Mouse (Mus musculus) myocyte (in vitro differentiated cells): ENCODE results near the gene Bmp2k. TPM values are rescaled to one million over a fixed set of nuclear protein-coding genes. Genes with fewer than 3 reads are reported as not detected.

Experiments used
- H3K27me3 ChIP-seq: one replicate; pipeline ENCODE4 v1.6.1; 2011; ENCODE audit not compliant: control insufficient read depth, insufficient read depth, insufficient read length
- H3K36me3 ChIP-seq: one replicate; pipeline ENCODE4 v1.6.1; 2011; ENCODE audit not compliant: control insufficient read depth, insufficient read depth
- H3K4me2 ChIP-seq: one replicate; pipeline ENCODE4 v1.6.1; 2011; ENCODE audit warnings: low read depth, control low read depth
- H3K4me3 ChIP-seq: one replicate; pipeline ENCODE4 v1.5.1; 2011; ENCODE audit warnings: mild to moderate bottlenecking, control low read depth, moderate library complexity
- H3K79me2 ChIP-seq: one replicate; pipeline ENCODE4 v1.6.1; 2011; ENCODE audit not compliant: control insufficient read depth, insufficient read depth
- H3ac ChIP-seq: one replicate; pipeline ENCODE4 v1.6.1; 2011; ENCODE audit not compliant: control insufficient read depth, insufficient read length
- CEBPB ChIP-seq: IDR thresholded peaks from 2 replicates; pipeline ENCODE4 v1.6.1; 2011; ENCODE audit warnings: mild to moderate bottlenecking, moderate library complexity; ENCODE audit not compliant: poor library complexity, insufficient read depth, severe bottlenecking
- E2F4 ChIP-seq: IDR thresholded peaks from one replicate; pipeline ENCODE4 v1.6.1; 2011; ENCODE audit warnings: mild to moderate bottlenecking, control low read depth, moderate library complexity; ENCODE audit not compliant: insufficient read depth
- MAX ChIP-seq: IDR thresholded peaks from one replicate; pipeline ENCODE4 v1.6.1; 2011; ENCODE audit warnings: low read depth, mild to moderate bottlenecking, control low read depth
- MYOD1 ChIP-seq, 3 experiments: IDR thresholded peaks; one replicate each; pipeline ENCODE4 v1.6.1; 2011; ENCODE audit warnings: control low read depth in 2 of 3, low read depth in 2 of 3, mild to moderate bottlenecking in 2 of 3, moderate library complexity in 1 of 3; ENCODE audit not compliant: insufficient read length in 2 of 3, control insufficient read depth in 1 of 3
- MYOG ChIP-seq, 3 experiments: IDR thresholded peaks; one replicate each; pipeline ENCODE4 v1.6.1; 2011; ENCODE audit warnings: control low read depth in 2 of 3, low read depth in 2 of 3, mild to moderate bottlenecking in 2 of 3; ENCODE audit not compliant: insufficient read length in 2 of 3, control insufficient read depth in 1 of 3, insufficient read depth in 1 of 3
- POLR2A ChIP-seq: IDR thresholded peaks from one replicate; pipeline ENCODE4 v1.6.1; 2011; ENCODE audit warnings: low read depth, mild to moderate bottlenecking, control low read depth, moderate library complexity; ENCODE audit not compliant: insufficient read length
- POLR2AphosphoS2 ChIP-seq: IDR thresholded peaks from one replicate; pipeline ENCODE4 v1.6.1; 2011; ENCODE audit warnings: low read depth, control low read depth; ENCODE audit not compliant: insufficient read length
- REST ChIP-seq: IDR thresholded peaks from one replicate; pipeline ENCODE4 v1.6.1; 2011; ENCODE audit warnings: mild to moderate bottlenecking, control low read depth, moderate library complexity; ENCODE audit not compliant: insufficient read depth, insufficient read length
- SRF ChIP-seq: IDR thresholded peaks from one replicate; pipeline ENCODE4 v1.6.1; 2011; ENCODE audit warnings: low read depth; ENCODE audit not compliant: control insufficient read depth, insufficient read length
- TCF12 ChIP-seq: IDR thresholded peaks from one replicate; pipeline ENCODE4 v1.6.1; 2011; ENCODE audit warnings: mild to moderate bottlenecking, control low read depth; ENCODE audit not compliant: poor library complexity, insufficient read depth, severe bottlenecking
- TCF3 ChIP-seq: IDR thresholded peaks from one replicate; pipeline ENCODE4 v1.6.1; 2011; ENCODE audit warnings: low read depth, control low read depth; ENCODE audit not compliant: insufficient read length
- USF1 ChIP-seq: IDR thresholded peaks from one replicate; pipeline ENCODE4 v1.6.1; 2011; ENCODE audit warnings: low read depth, mild to moderate bottlenecking, control low read depth, moderate library complexity
- polyA plus RNA-seq: library from polyadenylated mRNA; unstranded; fragments of >200 nt; fragmentation: generic; extraction: Trizol; gene quantifications from one replicate; pipeline ENCODE4 v1.2.1, GENCODE M21; 2012; ENCODE audit warnings: missing spikeins

Bmp2k gene
- polyA plus RNA-seq, 1 experiment, result 5.2 TPM

DNA sequence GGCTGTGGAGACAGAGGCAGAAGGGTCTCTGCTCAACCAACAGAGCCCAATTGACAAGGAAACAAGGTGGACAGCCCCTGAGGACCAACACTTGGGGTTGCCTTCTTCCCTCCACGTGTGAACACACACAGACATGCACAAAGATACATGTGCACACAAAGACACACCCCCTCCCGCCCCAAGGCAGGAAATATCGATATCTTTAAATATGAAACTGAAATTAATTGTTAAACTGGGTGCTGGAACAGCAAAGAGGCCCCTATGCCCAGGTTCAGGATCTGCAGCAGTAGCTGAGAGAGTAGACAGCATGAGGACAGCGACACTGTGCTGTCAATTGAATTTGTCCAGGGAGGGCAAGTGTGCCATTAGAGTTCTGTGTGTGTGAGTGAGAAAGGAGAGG is 68.3 kb downstream of the Bmp2k start:
- no peaks in the 10 kb centered on the region for H3K79me2 ChIP-seq
- TF ChIP-seq POLR2AphosphoS2 (no peak), USF1 (no peak), MYOD1 (IDR thresholded peaks at IDR 0.05; ENCODE audit: control insufficient read depth in 1 of 3, insufficient read length in 2 of 3, low read depth in 2 of 3) (no peak), E2F4 (no peak), CEBPB (no peak), REST (no peak), POLR2A (no peak), TCF12 (no peak), SRF (no peak)
- H3K36me3 ChIP-seq, result peaks cover 17% of the 10 kb centered on the region
- H3ac ChIP-seq, result no peak overlapping the region
- H3K27me3 ChIP-seq, result no peaks in the 10 kb centered on the region
- no peak overlapping the region for H3K4me3 ChIP-seq
- H3K4me2 ChIP-seq, result no peak overlapping the region

- Histone ChIP-seq H3K4me3 (no peak overlapping the region), H3ac (no peak overlapping the region), H3K27me3 (no peaks in the 10 kb centered on the region), H3K79me2 (no peaks in the 10 kb centered on the region), H3K36me3 (peaks cover 5% of the 10 kb centered on the region), H3K4me2 (no peak overlapping the region)
- no peak for TF ChIP-seq MYOD1 (IDR thresholded peaks at IDR 0.05; ENCODE audit: control insufficient read depth in 1 of 3, insufficient read length in 2 of 3, low read depth in 2 of 3)
- TF ChIP-seq CEBPB, result no peak
- TF ChIP-seq SRF, result no peak
- TF ChIP-seq POLR2A, result no peak
- TF ChIP-seq TCF12, result no peak
- TF ChIP-seq MAX, result no peak
- TF ChIP-seq USF1, result no peak
- no peak for TF ChIP-seq TCF3
- no peak for TF ChIP-seq REST
- no peak for TF ChIP-seq MYOG (IDR thresholded peaks at IDR 0.05; ENCODE audit: control insufficient read depth in 1 of 3, insufficient read depth in 1 of 3, insufficient read length in 2 of 3, low read depth in 2 of 3)
- no peak for TF ChIP-seq E2F4
Measured at GRCm38 (mm10) chr5:97075476-97076151, 78.1 kb downstream of the Bmp2k start.

GRCm38 (mm10) chr5:97076167-97076566 is 78.7 kb downstream of the Bmp2k start:
- Histone ChIP-seq H3K36me3 (no peaks in the 10 kb centered on the region), H3K4me3 (no peak overlapping the region), H3ac (no peak overlapping the region), H3K4me2 (no peak overlapping the region), H3K79me2 (no peaks in the 10 kb centered on the region), H3K27me3 (no peaks in the 10 kb centered on the region)
- TF ChIP-seq TCF3, result no peak
- no peak for TF ChIP-seq MYOD1 (IDR thresholded peaks at IDR 0.05; ENCODE audit: control insufficient read depth in 1 of 3, insufficient read length in 2 of 3, low read depth in 2 of 3)
- no peak for TF ChIP-seq MYOG (IDR thresholded peaks at IDR 0.05; ENCODE audit: control insufficient read depth in 1 of 3, insufficient read depth in 1 of 3, insufficient read length in 2 of 3, low read depth in 2 of 3)
- no peak for TF ChIP-seq CEBPB
- TF ChIP-seq POLR2AphosphoS2, result no peak
- TF ChIP-seq SRF, result no peak
- TF ChIP-seq REST, result no peak
- TF ChIP-seq MAX, result no peak
- TF ChIP-seq USF1, result no peak
- no peak for TF ChIP-seq E2F4
- TF ChIP-seq TCF12, result no peak
- TF ChIP-seq POLR2A, result no peak

DNA sequence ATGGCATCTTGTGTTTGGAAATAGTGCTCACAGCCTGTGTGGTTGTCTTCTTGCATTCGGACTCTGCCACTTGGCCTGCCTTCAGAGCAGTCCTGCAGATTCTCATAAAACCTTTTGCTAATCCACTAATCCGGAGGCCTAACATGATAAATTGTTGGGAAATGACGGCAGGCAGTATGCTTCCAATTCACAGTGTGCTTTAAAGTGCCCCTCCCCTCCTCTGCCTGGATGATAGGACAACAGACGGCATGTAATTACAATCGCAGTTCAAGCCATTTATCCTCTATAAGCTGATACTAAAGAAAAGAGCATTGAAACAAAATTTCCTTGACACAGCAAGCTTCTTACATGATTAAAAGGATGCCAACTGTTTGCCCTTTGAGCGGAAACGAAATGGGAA is 80.2 kb downstream of the Bmp2k start:
- H3K36me3 ChIP-seq, result peaks cover 7% of the 10 kb centered on the region
- H3ac ChIP-seq, result no peak overlapping the region
- H3K4me2 ChIP-seq, result no peak overlapping the region
- H3K27me3 ChIP-seq, result no peaks in the 10 kb centered on the region
- no peak overlapping the region for H3K4me3 ChIP-seq
- TF ChIP-seq REST (no peak), TCF12 (no peak), USF1 (no peak), MYOG (IDR thresholded peaks at IDR 0.05; ENCODE audit: control insufficient read depth in 1 of 3, insufficient read depth in 1 of 3, insufficient read length in 2 of 3, low read depth in 2 of 3) (no peak), CEBPB (no peak), E2F4 (no peak), POLR2AphosphoS2 (no peak), POLR2A (no peak), MAX (no peak), MYOD1 (IDR thresholded peaks at IDR 0.05; ENCODE audit: control insufficient read depth in 1 of 3, insufficient read length in 2 of 3, low read depth in 2 of 3) (no peak), TCF3 (no peak), SRF (no peak)
- H3K79me2 ChIP-seq, result no peaks in the 10 kb centered on the region
